Mouse (Mus musculus) CD4-positive helper T cell, adult 2 months (primary cell): ENCODE data around the gene Pnck.

Source experiments
- DNase-seq: peaks from one replicate; pipeline ENCODE4 v3.0.0-alpha.2; 2012; ENCODE audit warnings: low read depth, missing footprints, low spot score

Gene Pnck

DNA sequence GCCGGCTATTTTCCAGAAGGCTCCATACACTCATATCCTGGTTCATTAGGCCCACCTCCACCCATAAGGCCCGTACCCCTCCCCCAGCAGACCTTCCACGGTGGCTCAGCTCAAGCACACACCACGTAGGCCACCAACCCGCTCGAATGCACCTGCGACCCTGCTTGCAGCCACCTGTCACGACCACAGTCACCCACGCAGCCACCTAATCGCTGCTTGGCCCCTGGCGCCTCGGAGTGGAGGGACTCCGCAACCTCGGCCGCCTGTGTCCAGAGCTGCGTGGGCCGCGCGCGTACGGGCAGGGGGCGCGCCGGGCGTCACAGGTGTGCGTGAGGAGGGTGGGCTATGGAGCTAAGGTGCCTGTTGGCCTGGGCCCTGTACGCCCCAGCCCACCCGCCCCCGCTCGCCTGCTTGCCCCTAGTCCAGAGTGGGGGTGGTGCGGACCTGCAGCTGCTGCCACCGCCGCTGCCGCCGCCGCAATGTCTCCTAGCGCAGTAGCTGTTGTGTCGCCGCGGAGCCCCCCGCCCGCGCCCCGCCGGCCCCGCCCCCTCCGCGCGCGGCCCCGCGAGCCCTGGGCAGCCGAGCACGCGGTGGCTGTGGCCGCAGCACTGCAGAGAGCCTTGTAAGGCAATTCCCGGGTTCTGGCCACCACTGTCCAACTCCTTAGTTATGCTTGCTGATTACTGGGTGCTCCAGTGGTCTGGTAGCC, at the start of gene Pnck:
Gene Pnck (minus strand): TSS at position 543 of the 709 bp plus-strand sequence.
- DNase-seq = no peak

GRCm38 (mm10) chrX:73700472-73700871, 40.6 kb upstream of the Pnck start:
- peak; percentile 21 for DNase-seq

- DNase-seq = peak; percentile 48
Observed at GRCm38 (mm10) chrX:73690917-73691629, 31.2 kb upstream of the Pnck start.

DNA sequence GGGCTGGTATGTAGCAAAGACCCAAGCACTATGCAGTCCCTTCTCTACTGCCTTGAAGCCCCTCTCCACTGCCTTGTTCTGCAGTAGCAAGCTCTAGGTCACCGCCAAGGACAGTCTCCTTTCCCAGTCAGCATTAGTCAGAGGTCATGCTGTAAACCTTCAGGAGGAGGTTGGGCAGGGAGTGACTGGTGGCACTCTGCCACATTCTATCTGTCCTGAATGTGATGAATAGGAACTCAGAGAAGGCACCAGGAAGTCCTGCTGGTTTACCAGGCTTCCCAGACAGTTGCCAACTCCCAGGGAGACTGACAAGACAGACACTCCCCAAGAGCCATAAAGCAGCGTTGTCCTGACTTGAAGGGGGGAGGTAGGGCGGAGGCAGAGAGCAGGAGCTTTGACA, 25.7 kb upstream of the Pnck start:
- no peak for DNase-seq

- DNase-seq = no peak
Observed at GRCm38 (mm10) chrX:73684978-73685377, 25.1 kb upstream of the Pnck start.

DNA sequence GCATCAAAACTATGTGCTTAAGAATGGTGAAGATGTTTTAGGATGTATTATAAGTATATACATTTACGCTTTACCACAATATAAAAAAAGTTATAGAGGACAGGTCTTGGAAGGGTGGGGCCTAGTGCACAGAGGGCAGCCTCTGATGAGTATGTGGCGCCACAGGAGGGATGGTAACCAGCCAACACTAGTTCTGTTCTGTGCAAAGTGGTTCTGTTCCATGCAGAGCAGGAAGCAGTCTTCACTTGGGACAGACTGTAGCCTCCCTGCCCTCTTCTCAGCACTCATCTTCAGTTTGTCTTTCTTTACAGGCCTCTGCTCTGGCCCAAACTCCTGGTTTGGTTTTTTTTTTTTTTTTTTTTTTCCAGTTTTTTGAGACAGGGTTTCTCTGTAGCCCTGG, 24.2 kb upstream of the Pnck start:
- DNase-seq = no peak

DNA sequence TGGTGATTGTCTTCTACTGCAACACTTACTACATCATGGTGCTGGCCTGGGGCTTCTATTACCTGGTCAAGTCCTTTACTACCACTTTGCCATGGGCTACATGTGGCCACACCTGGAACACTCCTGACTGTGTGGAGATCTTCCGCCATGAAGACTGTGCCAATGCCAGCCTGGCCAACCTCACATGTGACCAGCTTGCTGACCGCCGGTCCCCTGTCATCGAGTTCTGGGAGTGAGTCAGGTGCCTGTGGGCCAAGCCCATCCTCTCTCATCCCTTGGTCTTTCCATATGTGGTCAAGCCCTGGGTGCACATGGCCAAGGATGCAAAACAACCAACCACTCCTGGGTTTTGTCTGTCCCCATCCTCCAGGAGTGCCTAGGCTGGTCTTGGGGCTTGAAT, 16.8 kb upstream of the Pnck start:
- no peak for DNase-seq

- DNase-seq = no peak
Observed at GRCm38 (mm10) chrX:73675231-73675630, 15.3 kb upstream of the Pnck start.

GRCm38 (mm10) chrX:73673968-73674661, 14.2 kb upstream of the Pnck start:
- no peak for DNase-seq

DNA sequence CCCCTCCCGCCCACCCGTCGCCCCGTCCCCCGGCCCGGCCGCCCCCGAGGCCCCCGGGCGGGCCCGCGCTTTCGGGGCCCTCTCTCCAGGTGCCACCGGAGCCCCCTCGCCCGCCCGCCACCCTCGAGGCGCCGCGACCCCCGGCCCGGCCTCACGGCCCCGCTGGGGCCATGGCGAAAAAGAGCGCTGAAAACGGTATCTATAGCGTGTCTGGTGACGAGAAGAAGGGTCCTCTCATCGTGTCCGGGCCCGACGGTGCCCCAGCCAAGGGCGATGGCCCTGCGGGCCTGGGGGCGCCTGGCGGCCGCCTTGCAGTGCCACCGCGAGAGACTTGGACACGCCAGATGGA, 13.7 kb upstream of the Pnck start:
- DNase-seq = no peak

DNA sequence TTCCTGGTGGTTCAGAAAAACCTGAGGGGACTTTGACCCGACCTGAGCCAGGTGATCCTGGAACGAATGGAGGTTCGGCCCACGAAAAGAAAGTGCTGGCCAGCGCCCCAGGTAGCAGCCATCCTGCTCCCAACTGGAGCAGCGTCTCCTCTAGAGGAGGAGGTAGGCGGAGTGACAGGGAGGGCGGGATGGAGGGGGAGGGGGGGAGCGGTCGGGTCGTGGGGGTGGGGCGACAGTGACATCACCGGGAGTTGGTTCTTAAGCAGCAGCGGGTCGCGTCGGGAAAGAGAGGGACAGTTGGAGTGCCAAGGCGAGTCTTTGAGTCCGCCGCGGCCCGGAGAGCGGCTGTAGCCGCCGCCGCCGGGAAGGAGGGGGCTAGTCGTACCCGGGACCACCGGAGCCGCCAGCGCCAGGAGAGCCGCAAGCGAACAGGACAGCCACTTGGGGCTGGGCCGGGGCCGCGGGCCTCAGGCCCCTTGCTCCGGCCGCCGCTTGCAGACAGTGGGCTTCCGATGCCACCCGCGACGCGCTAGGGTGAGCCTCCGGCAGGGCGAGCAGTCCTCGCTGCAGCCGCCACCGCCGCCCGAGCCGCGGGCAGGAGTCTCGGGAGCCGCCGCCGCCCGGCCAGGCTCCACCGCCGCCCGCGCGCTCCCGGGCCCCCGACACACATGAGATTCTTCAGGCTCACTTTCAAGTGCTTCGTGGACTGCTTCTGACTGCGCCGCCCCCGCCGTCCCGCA, 13.1 kb upstream of the Pnck start, which contains the start of gene Slc6a8:
Gene Slc6a8 (plus strand): TSS at position 272 of the 740 bp plus-strand sequence.
- DNase-seq = peak; percentile 26

DNA sequence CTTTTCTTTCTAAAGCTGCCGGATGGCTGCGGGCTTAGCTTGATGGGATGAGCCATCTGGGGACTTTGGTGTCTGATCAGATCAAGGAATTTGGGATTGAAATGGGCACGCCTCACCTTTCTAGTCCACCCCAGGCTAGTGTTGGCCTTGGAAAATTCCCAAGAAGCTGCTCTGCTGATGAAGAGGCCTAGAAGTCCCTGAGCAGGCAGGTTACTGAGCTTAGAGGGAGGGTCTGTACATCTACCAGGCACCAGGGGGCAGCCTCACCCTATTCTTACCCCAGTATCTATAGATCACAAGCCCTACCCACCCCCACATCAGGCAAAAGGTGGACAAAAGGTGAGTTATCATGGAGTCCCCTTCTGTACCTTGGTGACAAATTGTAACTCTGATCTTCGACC, 12.1 kb upstream of the Pnck start:
- peak; percentile 74 for DNase-seq

DNA sequence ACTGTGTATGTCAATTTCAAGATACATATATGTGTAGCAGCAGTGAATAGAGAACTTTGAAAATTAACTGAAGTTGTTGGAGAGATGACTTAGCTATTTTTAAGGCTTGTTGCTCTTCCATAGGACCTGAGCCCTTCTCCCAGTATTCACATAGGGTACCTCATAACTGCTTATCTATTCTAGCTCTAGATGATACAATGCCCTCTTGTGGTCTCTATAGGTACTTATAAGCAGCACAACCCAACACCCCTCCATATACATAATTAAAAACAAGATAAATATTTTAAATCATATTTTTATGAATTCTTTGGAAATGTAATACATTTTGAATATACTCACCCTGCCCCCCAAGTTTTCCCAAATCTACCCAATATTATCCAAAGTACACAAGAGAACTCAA, 3.2 kb upstream of the Pnck start:
- DNase-seq = no peak

DNA sequence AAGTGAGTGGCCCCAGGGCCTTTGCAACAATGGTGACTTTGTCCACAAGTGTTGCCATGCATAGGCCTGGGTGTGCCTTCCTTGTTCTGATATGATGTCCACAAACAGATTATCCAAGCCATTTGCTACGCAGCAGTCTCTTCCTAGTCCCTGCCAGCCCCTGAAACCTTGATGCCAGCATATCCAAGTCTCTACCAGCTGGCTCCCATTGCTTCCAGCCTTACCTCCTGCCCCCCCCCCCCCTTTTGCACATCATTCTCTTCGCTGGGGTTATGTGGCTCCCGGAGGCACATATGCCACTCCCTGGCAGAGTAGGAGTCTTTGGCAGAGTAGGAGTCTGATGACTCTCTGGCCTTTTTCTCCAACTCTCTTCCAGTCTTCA, 358 bp upstream of the Pnck start:
- DNase-seq = no peak

GRCm38 (mm10) chrX:73658936-73659574, 862 bp downstream of the Pnck start:
- DNase-seq = no peak

DNA sequence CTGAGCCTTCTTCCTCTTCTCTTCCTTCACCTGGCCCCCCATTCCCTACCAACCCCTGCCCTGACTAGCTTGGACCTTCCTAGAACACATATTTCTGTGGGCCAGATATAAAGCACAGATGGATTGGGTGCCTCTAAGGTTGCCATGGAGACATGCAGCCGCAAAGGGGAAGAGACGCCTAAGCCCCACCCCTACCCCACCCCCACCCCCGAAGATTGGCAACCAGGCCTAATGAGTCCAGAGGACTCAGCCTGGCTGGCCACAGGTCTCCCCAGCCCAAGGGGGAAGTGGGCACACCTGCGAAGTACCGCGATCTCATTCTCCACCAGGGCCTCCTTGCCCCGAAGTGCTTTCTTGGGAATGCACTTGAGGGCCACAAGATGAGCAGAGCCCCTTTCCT, 1.5 kb downstream of the Pnck start:
- no peak for DNase-seq

- no peak for DNase-seq
Observed at GRCm38 (mm10) chrX:73655529-73655928, 4.4 kb downstream of the Pnck start.

DNA sequence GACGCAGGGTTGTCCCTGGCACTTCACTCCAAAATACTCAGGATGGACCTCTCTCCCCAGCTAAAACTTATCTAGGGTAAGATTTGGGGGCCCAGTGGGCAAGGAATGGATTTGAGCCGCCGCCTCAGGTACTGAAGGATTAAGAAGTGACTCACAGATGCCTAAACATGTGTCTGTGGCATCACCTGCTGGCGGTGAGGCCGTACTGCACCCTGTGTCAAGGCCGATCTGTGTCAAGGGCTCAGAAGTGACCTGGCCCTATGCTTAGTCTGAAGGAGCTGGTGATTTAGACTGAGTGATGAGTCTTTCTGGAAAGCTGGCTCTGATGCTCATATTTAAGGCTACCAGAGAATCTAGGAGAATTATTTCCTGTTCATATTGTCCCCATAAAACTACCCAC, 5.7 kb downstream of the Pnck start:
- DNase-seq = peak; percentile 47

DNA sequence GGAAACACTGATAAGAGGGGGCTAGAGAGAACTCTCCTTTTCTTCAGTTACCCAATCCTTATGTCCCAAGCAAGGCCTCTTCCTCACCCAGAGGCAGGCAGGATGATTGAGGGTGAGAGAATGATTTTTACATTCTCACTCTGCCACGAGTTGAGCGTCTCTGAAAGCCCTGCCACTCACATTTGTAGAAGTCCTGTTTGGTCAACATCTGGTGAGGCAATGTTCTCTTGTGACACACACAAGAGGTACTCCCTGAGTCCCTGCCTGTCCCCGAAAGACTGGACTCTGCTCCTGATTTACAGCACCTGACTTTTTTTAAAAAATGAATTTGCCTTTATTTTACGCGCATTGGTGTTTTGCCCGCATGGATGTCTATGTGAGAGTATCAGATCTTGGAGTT, 6.5 kb downstream of the Pnck start:
- DNase-seq = no peak

GRCm38 (mm10) chrX:73650869-73651268, 9.0 kb downstream of the Pnck start:
- DNase-seq = no peak

- no peak for DNase-seq
Observed at GRCm38 (mm10) chrX:73645121-73645520, 14.8 kb downstream of the Pnck start.
